Mouse (Mus musculus): ENCODE measurements around the gene Gm42791.

The Gm42791 gene

GRCm38 (mm10) chr5:148924051-148924450, 70.9 kb downstream of the Gm42791 start:
- DNase-seq (ENCODE audit: low spot score), result no peak

- no peak for DNase-seq (ENCODE audit: low spot score)
These were observed 71.5 kb downstream of the Gm42791 start for GRCm38 (mm10) chr5:148923408-148923807.

GRCm38 (mm10) chr5:148922773-148923172, 72.2 kb downstream of the Gm42791 start:
- DNase-seq (ENCODE audit: low spot score), result no peak

DNA sequence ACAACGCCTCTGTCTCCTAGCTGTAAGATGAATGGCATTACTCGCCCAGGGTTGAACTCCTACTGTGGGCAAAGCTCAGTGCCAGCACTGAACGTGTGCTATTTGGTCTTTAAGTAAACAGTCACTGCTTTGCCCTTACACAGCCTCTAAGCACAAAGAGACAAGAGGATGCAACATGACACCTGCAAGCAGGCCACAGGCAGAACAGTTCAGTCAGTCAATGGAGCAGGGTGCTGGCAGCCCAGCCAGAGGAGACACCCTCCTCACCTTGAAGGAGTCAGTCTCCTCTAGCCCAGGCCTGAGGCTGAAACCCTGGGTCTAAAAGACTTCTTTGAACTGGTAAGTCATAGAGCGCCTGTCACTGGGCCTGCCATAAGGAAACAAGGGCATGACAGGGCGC, 76.9 kb downstream of the Gm42791 start:
- DNase-seq (ENCODE audit: low spot score), result no peak

DNA sequence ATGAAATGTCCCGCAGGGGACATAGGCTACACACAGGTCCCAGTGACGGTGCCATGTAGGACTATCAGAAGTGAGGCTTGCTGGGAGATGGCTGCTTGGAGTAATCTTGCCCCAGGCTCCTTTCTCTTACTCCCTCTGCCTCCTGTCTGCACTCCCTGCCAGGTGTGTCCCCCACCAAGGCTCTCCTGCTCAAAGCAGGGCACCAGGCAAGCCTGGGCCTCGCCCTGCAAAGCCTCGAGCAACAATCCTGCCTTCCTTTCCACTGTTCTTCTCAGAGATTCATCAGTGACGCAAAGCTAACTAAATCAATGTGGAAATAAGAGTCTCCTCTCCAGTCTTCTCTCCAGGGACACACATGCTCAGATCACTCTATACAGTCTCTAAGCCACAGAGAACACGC, 78.2 kb downstream of the Gm42791 start:
- no peak for DNase-seq (ENCODE audit: low spot score)

DNA sequence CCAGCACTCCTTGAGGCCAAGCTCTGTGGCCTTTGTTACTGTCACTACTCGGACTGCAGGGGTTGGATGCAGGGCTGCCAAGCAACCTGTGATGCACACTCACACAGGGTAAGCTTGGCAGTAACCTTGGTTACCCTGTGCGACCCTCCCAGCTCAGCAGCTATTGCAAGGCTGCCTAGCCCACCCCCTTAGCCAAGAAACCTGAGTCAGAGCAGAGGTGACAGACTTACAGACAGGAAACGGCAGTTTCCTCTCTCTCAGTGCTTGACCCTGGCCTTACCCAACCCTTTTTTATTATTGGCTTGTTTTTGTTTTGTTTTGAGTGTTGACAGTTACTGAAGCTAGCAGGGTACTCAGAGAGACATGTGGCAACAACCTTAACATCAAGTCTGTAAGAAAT, 82.7 kb downstream of the Gm42791 start:
- DNase-seq (ENCODE audit: low spot score), result peak; percentile 30

DNA sequence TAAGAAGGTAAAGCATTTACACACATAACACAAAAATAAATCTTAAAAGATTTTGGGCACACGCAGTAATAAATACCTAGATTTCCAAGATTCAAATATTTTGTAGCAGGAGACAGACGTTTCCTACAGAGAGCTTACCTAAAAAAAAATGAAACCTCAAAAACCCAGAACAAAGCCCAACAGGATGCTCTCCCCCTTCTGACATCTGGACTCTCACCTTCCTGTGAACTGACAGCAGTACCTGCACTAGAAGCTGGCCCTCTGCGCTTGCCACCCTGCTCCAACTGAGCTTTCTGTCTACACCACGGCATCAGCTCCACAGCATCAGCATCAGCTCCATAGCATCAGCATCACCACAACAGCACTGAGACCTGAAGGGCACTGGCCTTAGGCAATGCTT, 84.9 kb downstream of the Gm42791 start:
- no peak for DNase-seq (ENCODE audit: low spot score)

DNA sequence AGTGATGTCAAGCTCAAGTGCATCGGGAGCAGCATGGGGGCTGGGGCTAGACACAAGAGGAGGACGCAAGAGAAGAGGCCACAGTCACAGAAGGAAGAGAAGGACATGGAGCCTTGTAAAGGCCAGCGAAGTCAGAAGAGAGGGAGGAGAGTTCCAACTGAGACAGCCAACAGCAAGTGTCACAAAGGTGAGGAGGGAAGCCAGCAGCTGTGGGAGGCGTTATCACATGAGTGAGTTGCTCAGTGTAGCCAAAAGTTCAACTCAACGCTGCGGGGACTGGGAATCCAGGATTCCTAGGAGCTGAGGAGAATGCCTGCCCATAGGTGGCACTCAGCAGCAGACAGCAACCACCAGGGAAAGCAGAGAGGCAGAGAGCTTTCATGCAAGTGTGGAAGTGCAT, 85.5 kb downstream of the Gm42791 start:
- DNase-seq (ENCODE audit: low spot score), result peak; percentile 99

DNA sequence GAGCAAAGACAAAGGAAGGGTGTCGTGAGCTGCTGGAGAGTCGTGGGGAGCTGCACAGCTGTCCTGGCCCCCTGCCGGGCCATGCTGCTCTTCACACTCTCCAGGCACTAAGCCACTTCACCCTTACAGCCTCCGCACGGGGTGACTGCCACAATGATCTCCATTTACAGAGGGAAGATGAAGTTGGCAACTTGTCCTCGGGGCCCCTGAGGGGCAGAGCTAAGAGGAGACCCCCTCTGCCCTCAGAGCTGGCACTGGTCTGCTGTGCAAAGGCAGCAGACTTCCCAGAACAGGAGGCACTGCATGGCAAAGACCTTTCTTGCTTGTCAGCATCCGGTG, 85.9 kb downstream of the Gm42791 start:
- DNase-seq (ENCODE audit: low spot score), result no peak

- DNase-seq (ENCODE audit: low spot score), result no peak
These were observed 86.5 kb downstream of the Gm42791 start for GRCm38 (mm10) chr5:148908191-148909056.

DNA sequence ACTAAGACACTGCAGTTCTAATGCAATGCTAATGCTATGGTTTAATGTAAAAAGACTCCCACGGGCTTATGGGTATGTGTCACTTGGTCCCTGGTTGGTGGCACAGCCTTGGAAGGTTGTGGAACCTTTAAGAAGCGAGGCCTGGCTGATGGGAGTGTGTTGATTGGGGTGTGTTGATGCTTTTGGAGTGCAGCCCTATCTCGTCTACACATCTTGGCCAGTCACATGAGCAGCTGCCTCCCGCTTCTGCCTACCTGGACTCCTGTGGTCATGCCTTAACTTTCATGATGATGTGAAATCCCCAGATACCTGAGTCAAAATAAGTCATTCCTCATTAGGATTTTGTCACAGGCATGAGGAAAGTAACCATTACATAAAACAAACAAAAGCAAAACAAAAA, 88.6 kb downstream of the Gm42791 start:
- DNase-seq (ENCODE audit: low spot score), result no peak

GRCm38 (mm10) chr5:148904846-148905245, 90.1 kb downstream of the Gm42791 start:
- peak; percentile 58 for DNase-seq (ENCODE audit: low spot score)

GRCm38 (mm10) chr5:148899361-148899760, 95.6 kb downstream of the Gm42791 start:
- DNase-seq (ENCODE audit: low spot score), result no peak

- no peak for DNase-seq (ENCODE audit: low spot score)
These were observed 97.0 kb downstream of the Gm42791 start for GRCm38 (mm10) chr5:148897941-148898417.

- no peak for DNase-seq (ENCODE audit: low spot score)
These were observed 97.8 kb downstream of the Gm42791 start for GRCm38 (mm10) chr5:148897069-148897702.

DNA sequence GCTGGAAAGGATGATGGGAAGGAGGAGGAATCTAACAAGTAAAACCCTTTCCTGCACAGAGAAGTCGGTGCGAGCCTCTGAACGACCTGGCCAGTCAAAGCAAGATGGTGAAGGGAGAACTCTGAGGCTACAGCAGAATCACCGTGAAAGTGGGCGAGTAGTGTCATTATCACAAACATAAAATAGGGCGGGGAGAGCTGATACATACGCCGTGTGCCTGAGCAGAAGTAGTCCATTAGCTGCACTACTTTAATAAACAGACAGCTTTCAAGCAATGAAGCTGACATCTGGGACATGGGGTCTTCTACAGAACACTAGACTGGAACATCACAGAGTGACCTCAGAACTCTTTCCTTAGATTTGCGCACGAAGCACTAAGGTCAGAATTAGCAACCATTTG, 98.4 kb downstream of the Gm42791 start:
- DNase-seq (ENCODE audit: low spot score), result no peak

DNA sequence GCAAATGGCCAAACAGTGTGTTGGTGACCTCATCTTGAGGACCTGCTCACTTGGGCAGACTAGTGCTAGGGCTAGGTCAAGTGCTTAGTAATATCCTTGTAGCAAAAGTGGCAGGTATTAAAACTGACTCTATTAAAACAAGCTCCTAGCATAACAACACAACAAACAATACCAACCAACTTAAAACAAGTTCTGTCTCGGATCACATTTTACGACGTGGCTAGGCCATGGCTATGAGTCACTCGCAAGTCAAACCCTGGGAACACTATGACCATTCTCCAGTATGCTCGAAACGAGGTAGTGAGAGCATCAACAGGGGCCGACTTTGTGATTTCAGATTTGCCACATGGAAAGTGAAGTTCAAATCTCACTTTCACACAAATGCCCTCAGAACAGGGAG, 99.1 kb downstream of the Gm42791 start:
- no peak for DNase-seq (ENCODE audit: low spot score)

- DNase-seq (ENCODE audit: low spot score), result no peak
These were observed 99.9 kb downstream of the Gm42791 start for GRCm38 (mm10) chr5:148895034-148895433.

DNA sequence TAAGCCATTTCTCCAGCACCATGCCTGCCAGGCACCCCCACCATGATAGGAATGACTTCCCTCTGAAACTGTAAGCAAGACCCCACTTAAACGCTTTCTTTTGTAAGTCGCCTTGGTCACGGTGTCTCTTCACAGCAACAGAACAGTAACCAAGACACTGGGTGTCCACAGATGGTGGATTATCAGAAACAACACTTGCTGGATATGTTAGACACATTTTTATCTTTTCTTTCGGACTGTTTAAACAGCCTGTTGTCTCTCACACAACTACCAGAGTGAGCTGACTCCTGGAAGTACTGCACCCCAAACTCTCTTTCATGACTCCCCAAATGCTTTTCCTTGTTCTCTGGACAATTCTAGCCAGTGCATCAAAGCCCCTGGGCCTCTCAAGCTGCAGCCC, 104.7 kb downstream of the Gm42791 start:
- no peak for DNase-seq (ENCODE audit: low spot score)

- no peak for DNase-seq (ENCODE audit: low spot score)
These were observed 106.9 kb downstream of the Gm42791 start for GRCm38 (mm10) chr5:148888032-148888431.

DNA sequence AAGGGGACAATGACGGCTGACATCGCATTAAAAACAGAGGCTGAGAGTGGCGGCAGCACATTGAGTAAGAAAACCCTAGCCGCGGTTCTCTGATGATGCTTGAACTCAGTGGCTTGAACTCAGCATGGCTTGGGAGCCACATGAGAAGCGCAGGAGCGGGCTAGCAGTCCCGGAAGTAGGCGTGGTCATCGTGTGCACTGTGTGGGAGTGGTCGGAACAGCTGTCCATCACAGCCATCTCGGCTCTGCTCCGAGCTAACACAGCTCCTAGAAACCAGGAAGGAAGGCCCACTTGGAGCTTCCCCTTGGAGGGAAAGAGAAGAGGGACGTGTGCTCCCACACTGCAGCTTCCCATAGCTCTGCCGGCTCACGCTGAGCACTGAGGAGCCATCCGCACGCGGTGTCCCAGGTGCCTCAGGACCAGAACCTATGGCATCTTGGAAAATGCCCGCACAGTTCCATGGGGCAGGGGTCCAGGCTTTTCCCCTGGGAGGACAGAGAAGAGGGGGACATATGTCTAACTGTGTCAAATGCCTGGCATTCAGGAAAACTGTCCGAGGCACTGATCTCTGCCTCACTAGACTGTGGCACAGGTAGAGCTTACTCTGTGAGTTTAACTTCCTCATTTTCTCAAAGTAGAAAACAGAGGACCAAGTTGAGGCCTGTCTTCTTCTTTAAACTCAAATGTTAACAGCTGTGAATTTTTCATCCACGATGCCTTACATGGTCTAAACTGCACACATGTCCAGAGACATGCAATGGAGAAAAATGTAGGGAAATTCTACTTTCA, 108.9 kb downstream of the Gm42791 start:
- DNase-seq (ENCODE audit: low spot score), result no peak

DNA sequence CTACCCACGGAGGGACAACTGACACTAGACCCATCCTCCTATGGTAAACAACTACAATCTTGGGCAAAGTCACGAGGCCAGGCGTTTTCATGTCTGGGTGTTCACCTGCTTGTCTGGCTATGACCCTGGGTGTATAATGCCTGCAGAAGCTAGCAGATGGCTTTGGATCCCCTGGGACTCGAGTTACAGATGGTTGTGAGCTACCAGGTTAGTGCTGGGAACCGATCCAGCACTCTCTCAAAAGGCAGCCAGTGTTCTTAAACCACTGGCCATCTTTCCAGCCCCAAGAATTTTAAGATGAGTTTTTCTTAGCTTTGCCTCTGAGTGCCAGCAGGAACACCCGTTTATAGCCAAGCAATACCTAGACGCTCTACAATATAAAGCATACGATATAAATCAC, 111.3 kb downstream of the Gm42791 start:
- DNase-seq (ENCODE audit: low spot score), result no peak

DNA sequence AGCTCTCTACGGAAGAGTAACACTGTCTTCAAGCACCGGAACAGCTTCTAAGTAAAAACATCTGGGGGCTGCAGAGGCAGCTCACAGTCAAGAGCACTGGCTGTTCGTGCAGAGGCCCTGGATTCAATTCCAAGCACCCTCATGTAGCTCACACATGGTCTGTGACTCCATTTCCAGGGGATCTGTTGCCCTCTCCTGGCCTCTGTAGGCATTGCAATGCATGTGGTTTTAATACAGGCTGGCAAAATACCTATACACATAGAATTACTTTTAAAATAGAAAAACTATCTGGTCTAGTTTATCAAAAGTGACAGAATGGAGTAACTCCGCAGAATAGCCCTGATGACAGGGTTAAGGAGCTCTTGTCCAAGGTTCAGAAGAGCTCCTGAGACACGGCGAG, 115.7 kb downstream of the Gm42791 start:
- peak; percentile 38 for DNase-seq (ENCODE audit: low spot score)
